ENCODE assay signal across 14 mouse cellular contexts in the genomic region with DNA sequence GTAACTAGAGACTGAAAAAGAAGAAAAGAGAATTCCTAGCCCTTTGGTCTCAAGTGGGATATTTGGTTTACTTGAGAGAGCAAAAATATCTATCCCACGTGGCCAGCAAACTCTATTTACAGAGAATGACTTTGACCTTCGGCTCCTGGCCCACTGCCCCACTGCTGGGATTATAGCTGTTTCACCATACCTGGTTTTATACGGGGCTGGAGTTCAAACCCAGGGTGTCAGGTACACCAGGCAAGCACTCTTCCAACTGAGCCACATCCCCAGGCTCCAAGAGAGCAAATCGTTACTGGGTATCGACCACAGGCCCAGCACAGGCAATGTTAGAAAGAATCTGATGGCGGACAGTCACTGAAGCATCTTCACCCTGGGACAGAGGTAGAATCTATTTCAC.
"Had no signal": no experiment of that assay in that cellular context is flagged by ENCODE, and none has a peak within 500 bp of the region (broad histone marks: within the 10 kb centered on the region; RNA-seq: fewer than 3 reads in every experiment).

No protein-coding gene starts in this region.

- H3K4me2 ChIP-seq: limb, embryonic 12.5 days; liver, embryonic 15.5 days; lung, embryonic 15.5 days; midbrain, embryonic 12.5 days; stomach, embryonic 15.5 days had no signal

- H3K36me3 ChIP-seq: limb, embryonic 12.5 days; liver, embryonic 15.5 days; lung, embryonic 15.5 days; midbrain, embryonic 12.5 days; stomach, embryonic 15.5 days had no signal

- H3K4me1 ChIP-seq: liver, embryonic 15.5 days; megakaryocyte, embryonic 14.5 days; midbrain, embryonic 12.5 days; stomach, embryonic 15.5 days had no signal

- H3K27ac ChIP-seq: hindbrain, postnatal 0 days; limb, embryonic 12.5 days; liver, embryonic 15.5 days; lung, embryonic 15.5 days; macrophage; midbrain, embryonic 12.5 days; stomach, embryonic 15.5 days had no signal

- H3K9me3 ChIP-seq: liver, embryonic 15.5 days; lung, embryonic 15.5 days; midbrain, embryonic 12.5 days; stomach, embryonic 15.5 days had no signal

- H3K4me3 ChIP-seq: limb, embryonic 12.5 days; liver, embryonic 15.5 days; lung, embryonic 15.5 days; megakaryocyte, embryonic 14.5 days; midbrain, embryonic 12.5 days; stomach, embryonic 15.5 days had no signal

- H3K9ac ChIP-seq: limb, embryonic 12.5 days; liver, embryonic 15.5 days; lung, embryonic 15.5 days; midbrain, embryonic 12.5 days; stomach, embryonic 15.5 days had no signal

- H3K27me3 ChIP-seq: limb, embryonic 12.5 days; liver, embryonic 15.5 days; lung, embryonic 15.5 days; megakaryocyte, embryonic 14.5 days; midbrain, embryonic 12.5 days; stomach, embryonic 15.5 days had no signal

- ATAC-seq: hindbrain, postnatal 0 days had no signal

- DNase-seq: layer of hippocampus, adult 9-11 months; layer of hippocampus, postnatal 36 days; lung, postnatal 14 days; right cerebral cortex, postnatal 14 days; thymus, adult 2 months; thymus, postnatal 25 days had no signal
